Comparison of ENCODE assay signal across 12 mouse cellular contexts in the genomic region with DNA sequence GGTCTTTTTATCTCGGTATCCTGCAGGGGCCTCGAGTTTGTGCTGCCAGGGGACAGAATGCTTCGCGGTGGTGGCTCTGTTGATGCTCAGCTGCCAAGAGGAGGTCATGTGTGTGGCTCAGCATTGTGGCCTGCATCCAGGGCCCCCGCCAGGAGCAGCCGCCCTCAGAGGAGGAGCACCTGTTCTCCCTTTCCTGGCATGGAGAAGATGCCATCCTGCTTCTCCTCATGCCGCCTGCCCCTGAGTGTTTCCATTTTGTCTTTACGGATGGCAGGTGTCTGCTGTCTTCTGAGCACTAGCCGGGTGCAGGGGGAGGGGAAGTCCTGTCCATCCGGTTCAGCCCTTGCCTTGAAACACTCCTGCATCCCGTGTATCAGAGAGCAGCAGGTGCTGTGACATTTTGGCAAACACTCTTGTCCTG.
DNase-seq lines count a peak whose midpoint lies in the region; ATAC-seq and TF ChIP-seq lines count a peak whose summit lies in the region.
"Had no signal": no experiment of that assay in that cellular context is flagged by ENCODE, and none has a peak within 500 bp of the region (broad histone marks: within the 10 kb centered on the region; RNA-seq: fewer than 3 reads in every experiment).

No protein-coding gene starts in this region.

- no peak overlapping the region for H3K4me2 ChIP-seq in forebrain, embryonic 14.5 days (ENCODE audit: low read length)
- H3K4me2 ChIP-seq: embryonic facial prominence, embryonic 15.5 days; liver, embryonic 15.5 days had no signal

- H3K9me3 ChIP-seq in forebrain, embryonic 14.5 days (replicated peaks; ENCODE audit: control insufficient read depth, low read length) = no peaks in the 10 kb centered on the region
- H3K9me3 ChIP-seq in forebrain, embryonic 10.5 days = no peaks in the 10 kb centered on the region
- H3K9me3 ChIP-seq: embryonic facial prominence, embryonic 15.5 days; liver, embryonic 15.5 days had no signal

- TF ChIP-seq CTCF in liver, adult 2 months (IDR thresholded peaks at IDR 0.05; ENCODE audit: low read depth, low read length) = no peak
- no peak for TF ChIP-seq CTCF in layer of hippocampus, adult 2 months (conservative IDR thresholded peaks at IDR 0.05)

- no peak overlapping the region for H3K27ac ChIP-seq in forebrain, embryonic 14.5 days (ENCODE audit: low read depth, low read length)
- no peak overlapping the region for H3K27ac ChIP-seq in forebrain, embryonic 10.5 days
- H3K27ac ChIP-seq in liver, adult 2 months (replicated peaks; ENCODE audit: insufficient read depth, low read depth, low read length) = no peak overlapping the region
- peak overlapping the region; percentile 87 for H3K27ac ChIP-seq in layer of hippocampus, adult 2 months
- H3K27ac ChIP-seq: embryonic facial prominence, embryonic 15.5 days; liver, embryonic 15.5 days had no signal

- H3K27me3 ChIP-seq in forebrain, embryonic 14.5 days (replicated peaks; ENCODE audit: control insufficient read depth, insufficient read depth, low read length) = no peaks in the 10 kb centered on the region
- no peaks in the 10 kb centered on the region for H3K27me3 ChIP-seq in forebrain, embryonic 10.5 days (ENCODE audit: poor library complexity, severe bottlenecking)
- H3K27me3 ChIP-seq in liver, adult 2 months (ENCODE audit: control insufficient read depth, insufficient read depth, low read length) = no peaks in the 10 kb centered on the region
- H3K27me3 ChIP-seq: embryonic facial prominence, embryonic 15.5 days; liver, embryonic 15.5 days had no signal

- H3K4me3 ChIP-seq in forebrain, embryonic 14.5 days (ENCODE audit: low read depth, low read length) = no peak overlapping the region
- H3K4me3 ChIP-seq in forebrain, embryonic 10.5 days = no peak overlapping the region
- H3K4me3 ChIP-seq in liver, adult 2 months (ENCODE audit: insufficient read depth, low read depth, low read length) = no peak overlapping the region
- H3K4me3 ChIP-seq in layer of hippocampus, adult 2 months = peak overlapping the region; percentile 45
- H3K4me3 ChIP-seq: embryonic facial prominence, embryonic 15.5 days; liver, embryonic 15.5 days had no signal

- no peaks in the 10 kb centered on the region for H3K79me2 ChIP-seq in liver, adult 2 months (ENCODE audit: control insufficient read depth, insufficient read depth, low read length)

- H3K4me1 ChIP-seq in forebrain, embryonic 14.5 days (ENCODE audit: control insufficient read depth, insufficient read depth, low read length) = no peaks in the 10 kb centered on the region
- H3K4me1 ChIP-seq in forebrain, embryonic 10.5 days = no peaks in the 10 kb centered on the region
- H3K4me1 ChIP-seq in liver, adult 2 months (ENCODE audit: control insufficient read depth, insufficient read depth, low read length) = no peaks in the 10 kb centered on the region; the same call in 1 of the 2 replicates
- H3K4me1 ChIP-seq: embryonic facial prominence, embryonic 15.5 days; liver, embryonic 15.5 days had no signal

- WGBS in forebrain, embryonic 14.5 days = 47% methylated on average over 11 of the region's 11 CpGs
- 70% methylated on average over 11 of the region's 11 CpGs for WGBS in forebrain, embryonic 10.5 days
- 33% methylated on average over 11 of the region's 11 CpGs for WGBS in liver, adult 2 months

- H3K9ac ChIP-seq in forebrain, embryonic 14.5 days (ENCODE audit: low read length) = no peak overlapping the region
- H3K9ac ChIP-seq in liver, adult 2 months (ENCODE audit: low read depth, low read length) = no peak overlapping the region
- H3K9ac ChIP-seq: embryonic facial prominence, embryonic 15.5 days; liver, embryonic 15.5 days had no signal

- no peak for TF ChIP-seq POLR2A in liver, adult 2 months (IDR thresholded peaks at IDR 0.05; ENCODE audit: extremely low read depth, insufficient read depth, low read length)

- no peaks in the 10 kb centered on the region for H3K36me3 ChIP-seq in forebrain, embryonic 14.5 days (ENCODE audit: control insufficient read depth, insufficient read depth, low read length)
- H3K36me3 ChIP-seq in forebrain, embryonic 10.5 days (replicated peaks) = no peaks in the 10 kb centered on the region
- no peaks in the 10 kb centered on the region for H3K36me3 ChIP-seq in liver, adult 2 months (ENCODE audit: control insufficient read depth, insufficient read depth, low read length)
- H3K36me3 ChIP-seq: embryonic facial prominence, embryonic 15.5 days; liver, embryonic 15.5 days had no signal

- ATAC-seq in forebrain, embryonic 14.5 days = peak; percentile 63; the same call in 1 of the 2 replicates
- ATAC-seq in megakaryocyte-erythroid progenitor cell, adult 5-6 weeks (replicated peaks; ENCODE audit: low FRiP score, low TSS enrichment, poor library complexity, severe bottlenecking) = no peak
- ATAC-seq: activated CD4-positive, CD25-positive, alpha-beta regulatory T cell, adult 4 months; intestine, postnatal 0 days had no signal

- peak; percentile 22 for DNase-seq in forebrain, embryonic 14.5 days (ENCODE audit: low spot score)
- DNase-seq in forebrain, embryonic 10.5 days (ENCODE audit: extremely low spot score, low spot score) = no peak
- peak; percentile 37 for DNase-seq in liver, adult 2 months (ENCODE audit: extremely low read depth, low read depth, low spot score)
- no peak for DNase-seq in liver
- DNase-seq in layer of hippocampus, adult 2 months (ENCODE audit: low spot score in 2 of 2) = peak in 1 of 2 experiments; percentile 45
- peak; percentile 15 for DNase-seq in right cerebral cortex, postnatal 14 days
- no peak for DNase-seq in adrenal gland, postnatal 4 days (ENCODE audit: low spot score in 2 of 2)

Comparison
In these comparisons a context has a peak if more than half of its experiments do, and no peak if none do; other contexts are left out.
1. DNase-seq: peak in forebrain, embryonic 14.5 days (single experiment), liver, adult 2 months (single experiment) and right cerebral cortex, postnatal 14 days (single experiment); none in forebrain, embryonic 10.5 days (single experiment), liver (single experiment) and adrenal gland, postnatal 4 days (0 of 2).